8 mouse cellular contexts compared by ENCODE assay signal in genomic region chr10:80398719-80399190, GRCm38 (mm10). TPM values are rescaled to one million over a fixed set of nuclear protein-coding genes. Genes with fewer than 3 reads are reported as not detected.
DNase-seq lines count a peak whose midpoint lies in the region; ATAC-seq and TF ChIP-seq lines count a peak whose summit lies in the region.

No protein-coding gene starts in this region.

- no peak for TF ChIP-seq CTCF in bone marrow, adult 2 months (IDR thresholded peaks at IDR 0.05; ENCODE audit: control insufficient read depth, insufficient read depth, low read length)

- H3K27me3 ChIP-seq in embryonic facial prominence, embryonic 15.5 days: no peaks in the 10 kb centered on the region
- no peaks in the 10 kb centered on the region for H3K27me3 ChIP-seq in heart, embryonic 10.5 days (ENCODE audit: insufficient read depth, poor library complexity, severe bottlenecking)
- H3K27me3 ChIP-seq in kidney, embryonic 15.5 days: no peaks in the 10 kb centered on the region

- peak; percentile 98 for DNase-seq in 416B (ENCODE audit: low read depth)
- peak; percentile 99 for DNase-seq in heart, embryonic 10.5 days (ENCODE audit: low spot score)
- DNase-seq in liver: peak; percentile 99
- DNase-seq in spleen, postnatal 4 days (ENCODE audit: low spot score in 2 of 2): peak; percentile 99 to 100

- ATAC-seq in embryonic facial prominence, embryonic 15.5 days (ENCODE audit: insufficient number of reproducible peaks, low FRiP score, low TSS enrichment, low read depth): peak; percentile 87
- ATAC-seq in kidney, embryonic 15.5 days (replicated peaks; ENCODE audit: low FRiP score): peak; percentile 88
- ATAC-seq in monocyte, adult 5-6 weeks (replicated peaks; ENCODE audit: insufficient number of reproducible peaks, low FRiP score, low TSS enrichment, poor library complexity, severe bottlenecking): peak; percentile 48

- under 1% methylated on average over 59 of the region's 59 CpGs for WGBS in bone marrow, adult 2 months
- WGBS in embryonic facial prominence, embryonic 15.5 days: under 1% methylated on average over 59 of the region's 59 CpGs
- WGBS in heart, embryonic 10.5 days: under 1% methylated on average over 59 of the region's 59 CpGs
- under 1% methylated on average over 59 of the region's 59 CpGs for WGBS in kidney, embryonic 15.5 days

- peaks cover 7% of the 10 kb centered on the region for H3K4me1 ChIP-seq in bone marrow, adult 2 months (ENCODE audit: control insufficient read depth, insufficient read depth, low read length)
- peaks cover 30% of the 10 kb centered on the region for H3K4me1 ChIP-seq in embryonic facial prominence, embryonic 15.5 days
- H3K4me1 ChIP-seq in heart, embryonic 10.5 days: peaks cover 40% of the 10 kb centered on the region
- H3K4me1 ChIP-seq in kidney, embryonic 15.5 days: peaks cover 33% of the 10 kb centered on the region

- H3K36me3 ChIP-seq in embryonic facial prominence, embryonic 15.5 days: peaks cover 62% of the 10 kb centered on the region
- peaks cover 65% of the 10 kb centered on the region for H3K36me3 ChIP-seq in heart, embryonic 10.5 days
- H3K36me3 ChIP-seq in kidney, embryonic 15.5 days: peaks cover 65% of the 10 kb centered on the region

- 0 out of 2 replicates have a peak, but pooled peaks cover 3% of the 10 kb centered on the region for H3K9me3 ChIP-seq in embryonic facial prominence, embryonic 15.5 days (replicated peaks)
- no peaks in the 10 kb centered on the region; the same call in 1 of the 2 replicates for H3K9me3 ChIP-seq in heart, embryonic 10.5 days
- no peaks in the 10 kb centered on the region for H3K9me3 ChIP-seq in kidney, embryonic 15.5 days (replicated peaks)

- H3K4me2 ChIP-seq in embryonic facial prominence, embryonic 15.5 days (replicated peaks): peak overlapping the region; percentile 83
- peak overlapping the region; percentile 86 for H3K4me2 ChIP-seq in kidney, embryonic 15.5 days

- H3K9ac ChIP-seq in embryonic facial prominence, embryonic 15.5 days: peak overlapping the region; percentile 91
- peak overlapping the region; percentile 95 for H3K9ac ChIP-seq in kidney, embryonic 15.5 days

- peak overlapping the region; percentile 99 for H3K27ac ChIP-seq in bone marrow, adult 2 months (ENCODE audit: control insufficient read depth, insufficient read depth, low read depth, low read length, poor library complexity)
- peak overlapping the region; percentile 99 for H3K27ac ChIP-seq in embryonic facial prominence, embryonic 15.5 days (replicated peaks)
- peak overlapping the region; percentile 99 for H3K27ac ChIP-seq in heart, embryonic 10.5 days
- peak overlapping the region; percentile 100 for H3K27ac ChIP-seq in kidney, embryonic 15.5 days

- H3K4me3 ChIP-seq in bone marrow, adult 2 months (replicated peaks; ENCODE audit: control insufficient read depth, low read depth, low read length): peak overlapping the region; percentile 63
- H3K4me3 ChIP-seq in embryonic facial prominence, embryonic 15.5 days (replicated peaks): peak overlapping the region; percentile 82
- peak overlapping the region; percentile 89 for H3K4me3 ChIP-seq in heart, embryonic 10.5 days
- peak overlapping the region; percentile 85 for H3K4me3 ChIP-seq in kidney, embryonic 15.5 days (replicated peaks)

- TF ChIP-seq POLR2A in bone marrow, adult 2 months (IDR thresholded peaks at IDR 0.05; ENCODE audit: borderline replicate concordance, control insufficient read depth, low read depth, low read length): peak; percentile 76

RNA-seq across cellular contexts. Expression of gene Mbd3, which starts 0.6 kb away (rescaled TPM):
- 53.0 and 82.0 TPM in 2 replicates for polyA plus RNA-seq in bone marrow, adult 2 months (2011; ENCODE audit: insufficient read depth, insufficient read length, low replicate concordance, missing spikeins)
- polyA plus RNA-seq in embryonic facial prominence, embryonic 15.5 days (2015; fragmentation: Nextera tagmentation; extraction: Ambion mirVana): 247 and 250 TPM in 2 replicates
- 237 and 315 TPM in 2 replicates for polyA plus RNA-seq in heart, embryonic 10.5 days (2016; fragmentation: Nextera tagmentation; extraction: Ambion mirVana)
- 260 and 283 TPM in 2 replicates for polyA plus RNA-seq in kidney, embryonic 15.5 days (2015; fragmentation: Nextera tagmentation; extraction: Ambion mirVana)
- total RNA-seq in monocyte, adult 5-6 weeks (2017): 11.4 to 34.6 TPM (median 18.6 TPM) in 3 replicates

RNA-seq across cellular contexts. Expression of gene Uqcr11, which starts 7.9 kb away (rescaled TPM):
- polyA plus RNA-seq in bone marrow, adult 2 months (2011; ENCODE audit: insufficient read depth, insufficient read length, low replicate concordance, missing spikeins): 190 and 222 TPM in 2 replicates
- polyA plus RNA-seq in embryonic facial prominence, embryonic 15.5 days (2015; fragmentation: Nextera tagmentation; extraction: Ambion mirVana): 659 and 673 TPM in 2 replicates
- 973 and 1,195 TPM in 2 replicates for polyA plus RNA-seq in heart, embryonic 10.5 days (2016; fragmentation: Nextera tagmentation; extraction: Ambion mirVana)
- 790 and 798 TPM in 2 replicates for polyA plus RNA-seq in kidney, embryonic 15.5 days (2015; fragmentation: Nextera tagmentation; extraction: Ambion mirVana)
- total RNA-seq in monocyte, adult 5-6 weeks (2017): 56.9 to 82.5 TPM (median 76.8 TPM) in 3 replicates

RNA-seq across cellular contexts. Expression of gene Mex3d, which starts 11.3 kb away (rescaled TPM):
- 1.4 and 1.7 TPM in 2 replicates for polyA plus RNA-seq in bone marrow, adult 2 months (2011; ENCODE audit: insufficient read depth, insufficient read length, low replicate concordance, missing spikeins)
- 7.2 and 8.4 TPM in 2 replicates for polyA plus RNA-seq in embryonic facial prominence, embryonic 15.5 days (2015; fragmentation: Nextera tagmentation; extraction: Ambion mirVana)
- polyA plus RNA-seq in heart, embryonic 10.5 days (2016; fragmentation: Nextera tagmentation; extraction: Ambion mirVana): 2.1 and 5.0 TPM in 2 replicates
- 7.1 and 8.4 TPM in 2 replicates for polyA plus RNA-seq in kidney, embryonic 15.5 days (2015; fragmentation: Nextera tagmentation; extraction: Ambion mirVana)
- total RNA-seq in monocyte, adult 5-6 weeks (2017): 4.1 to 5.3 TPM (median 5.2 TPM) in 3 replicates

RNA-seq across cellular contexts. Expression of gene Tcf3, which starts 34.7 kb away (rescaled TPM):
- 70.7 and 138 TPM in 2 replicates for polyA plus RNA-seq in bone marrow, adult 2 months (2011; ENCODE audit: insufficient read depth, insufficient read length, low replicate concordance, missing spikeins)
- polyA plus RNA-seq in embryonic facial prominence, embryonic 15.5 days (2015; fragmentation: Nextera tagmentation; extraction: Ambion mirVana): 133 and 135 TPM in 2 replicates
- polyA plus RNA-seq in heart, embryonic 10.5 days (2016; fragmentation: Nextera tagmentation; extraction: Ambion mirVana): 80.6 and 140 TPM in 2 replicates
- polyA plus RNA-seq in kidney, embryonic 15.5 days (2015; fragmentation: Nextera tagmentation; extraction: Ambion mirVana): 130 and 138 TPM in 2 replicates
- 18.9 to 30.0 TPM (median 26.1 TPM) in 3 replicates for total RNA-seq in monocyte, adult 5-6 weeks (2017)

RNA-seq across cellular contexts. Expression of gene Plk5, which starts 42.5 kb away (rescaled TPM):
- 2.2 TPM in 1 of 2 replicates, not detected in the other for polyA plus RNA-seq in bone marrow, adult 2 months (2011; ENCODE audit: insufficient read depth, insufficient read length, low replicate concordance, missing spikeins)
- 2.0 and 2.2 TPM in 2 replicates for polyA plus RNA-seq in embryonic facial prominence, embryonic 15.5 days (2015; fragmentation: Nextera tagmentation; extraction: Ambion mirVana)
- polyA plus RNA-seq in heart, embryonic 10.5 days (2016; fragmentation: Nextera tagmentation; extraction: Ambion mirVana): 0.16 TPM in 1 of 2 replicates, not detected in the other
- 0.67 and 0.70 TPM in 2 replicates for polyA plus RNA-seq in kidney, embryonic 15.5 days (2015; fragmentation: Nextera tagmentation; extraction: Ambion mirVana)
- total RNA-seq in monocyte, adult 5-6 weeks (2017): not detected in 3 replicates

Comparison
In these comparisons a context has a peak if more than half of its experiments do, and no peak if none do; other contexts are left out.
1. Peak in every context shown above with its lines: DNase-seq, ATAC-seq, H3K4me3 ChIP-seq and H3K27ac ChIP-seq.